Mouse (Mus musculus) CD4-positive, CD25-positive, alpha-beta regulatory T cell (primary cell): ENCODE results near the gene Arpp21. TPM values are rescaled to one million over a fixed set of nuclear protein-coding genes. Genes with fewer than 3 reads are reported as not detected.

Source experiments
- polyA plus RNA-seq: library from polyadenylated mRNA; unstranded; fragments of 100-300 nt; shearing (Covaris generic); gene quantifications from one replicate; pipeline ENCODE4 v1.2.1, GENCODE M21; 2017

The Arpp21 gene
- 0.84 TPM for polyA plus RNA-seq

DNA sequence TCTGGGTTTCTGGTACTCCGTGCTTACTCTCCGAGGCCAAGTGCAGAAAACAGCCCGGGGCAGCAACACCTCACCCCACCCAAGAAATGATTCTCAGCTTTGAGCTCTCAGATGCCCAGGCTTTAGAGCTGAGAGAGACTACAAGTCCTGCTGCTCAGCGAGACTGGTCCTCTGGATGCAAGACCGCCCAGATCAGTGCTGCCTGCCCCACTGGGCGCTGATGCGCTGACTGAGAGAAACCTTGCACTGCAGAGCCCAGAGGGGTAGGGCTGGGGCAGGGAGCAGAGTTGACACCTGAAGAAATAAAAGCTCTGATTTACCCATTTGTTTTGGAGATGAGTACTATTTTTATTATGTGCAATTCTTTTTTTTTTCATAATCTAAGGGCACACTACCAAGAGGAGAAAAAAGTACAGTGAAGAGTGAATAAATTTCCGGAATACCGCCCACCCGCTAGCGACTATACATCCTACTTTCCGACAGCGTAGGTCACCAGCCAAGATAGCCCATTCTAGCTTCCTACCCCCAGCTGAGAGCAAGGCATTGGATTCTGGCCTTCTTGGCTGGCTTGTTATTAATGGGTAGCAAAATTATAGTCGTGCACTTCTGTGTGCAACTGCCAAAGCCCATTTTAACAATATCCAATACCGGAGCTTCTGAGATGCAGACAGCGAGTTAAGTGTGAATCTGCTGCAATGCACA, at the start of gene Arpp21:
Gene Arpp21, minus strand, starts transcription at position 243 of the 702 bp plus-strand sequence.

